Mouse (Mus musculus): ENCODE data around the gene Fxyd7. TPM values are rescaled to one million over a fixed set of nuclear protein-coding genes. Genes with fewer than 3 reads are reported as not detected.

Gene Fxyd7
- polyA plus RNA-seq, 1 experiment from 2014 or later = 40.9 TPM

- ATAC-seq (ENCODE audit: low read depth) = no peak
- WGBS = 85% methylated on average over 6 of the region's 6 CpGs
Observed at GRCm38 (mm10) chr7:31058211-31058610, 6.9 kb upstream of the Fxyd7 start.

GRCm38 (mm10) chr7:31057730-31058129 is 6.5 kb upstream of the Fxyd7 start:
- Histone ChIP-seq H3K9ac (ENCODE audit: low read depth, low read length) (no peak overlapping the region), H3K9me3 (ENCODE audit: control insufficient read depth, low read length) (no peaks in the 10 kb centered on the region), H3K36me3 (ENCODE audit: control insufficient read depth, insufficient read depth, low read length) (no peaks in the 10 kb centered on the region), H3K4me1 (ENCODE audit: control insufficient read depth, insufficient read depth, low read length) (peaks cover 23% of the 10 kb centered on the region), H3K4me3 (ENCODE audit: low read depth, low read length) (no peak overlapping the region), H3K27me3 (replicated peaks; ENCODE audit: control insufficient read depth, insufficient read depth, low read length) (peaks cover 13% of the 10 kb centered on the region), H3K4me2 (ENCODE audit: low read depth, low read length) (no peak overlapping the region), H3K27ac (replicated peaks; ENCODE audit: low read depth, low read length) (no peak overlapping the region)
- no peak for ATAC-seq (ENCODE audit: low read depth)
- 59% methylated on average over 5 of the region's 5 CpGs for WGBS
- DNase-seq (ENCODE audit: low spot score) = no peak

More at GRCm38 (mm10) chr7:31058211-31058610, 6.9 kb upstream of the Fxyd7 start:
- Histone ChIP-seq H3K4me3 (ENCODE audit: low read depth, low read length) (no peak overlapping the region), H3K36me3 (ENCODE audit: control insufficient read depth, insufficient read depth, low read length) (no peaks in the 10 kb centered on the region), H3K27me3 (replicated peaks; ENCODE audit: control insufficient read depth, insufficient read depth, low read length) (peaks cover 8% of the 10 kb centered on the region), H3K9me3 (ENCODE audit: control insufficient read depth, low read length) (no peaks in the 10 kb centered on the region), H3K27ac (replicated peaks; ENCODE audit: low read depth, low read length) (no peak overlapping the region), H3K4me1 (ENCODE audit: control insufficient read depth, insufficient read depth, low read length) (peaks cover 18% of the 10 kb centered on the region), H3K9ac (ENCODE audit: low read depth, low read length) (no peak overlapping the region), H3K4me2 (ENCODE audit: low read depth, low read length) (no peak overlapping the region)
- no peak for DNase-seq (ENCODE audit: low spot score)

- Histone ChIP-seq H3K4me1 (ENCODE audit: control insufficient read depth, insufficient read depth, low read length) (peaks cover 30% of the 10 kb centered on the region), H3K9me3 (ENCODE audit: control insufficient read depth, low read length) (no peaks in the 10 kb centered on the region), H3K27ac (replicated peaks; ENCODE audit: low read depth, low read length) (peak within 1 kb of the TSS; percentile 61; the same call in 1 of the 2 replicates), H3K4me3 (ENCODE audit: low read depth, low read length) (no peak within 1 kb of the TSS), H3K27me3 (replicated peaks; ENCODE audit: control insufficient read depth, insufficient read depth, low read length) (peaks cover 19% of the 10 kb centered on the region), H3K4me2 (ENCODE audit: low read depth, low read length) (peak within 1 kb of the TSS; percentile 54; the same call in 1 of the 2 replicates), H3K9ac (ENCODE audit: low read depth, low read length) (no peak within 1 kb of the TSS), H3K36me3 (ENCODE audit: control insufficient read depth, insufficient read depth, low read length) (no peaks in the 10 kb centered on the region)
- ATAC-seq (ENCODE audit: low read depth) (no peak), DNase-seq (ENCODE audit: low spot score) (no peak)
- 67% methylated on average over 2 of the region's 2 CpGs for WGBS
Observed at GRCm38 (mm10) chr7:31057071-31057470, 5.8 kb upstream of the Fxyd7 start, which contains the start of gene Fxyd1. Fxyd1 (minus strand) TSS chr7:31057199.

- Histone ChIP-seq H3K4me1 (ENCODE audit: control insufficient read depth, insufficient read depth, low read length) (peaks cover 34% of the 10 kb centered on the region), H3K9me3 (ENCODE audit: control insufficient read depth, low read length) (no peaks in the 10 kb centered on the region), H3K27me3 (replicated peaks; ENCODE audit: control insufficient read depth, insufficient read depth, low read length) (peaks cover 26% of the 10 kb centered on the region), H3K9ac (ENCODE audit: low read depth, low read length) (no peak overlapping the region), H3K4me2 (ENCODE audit: low read depth, low read length) (no peak overlapping the region), H3K4me3 (ENCODE audit: low read depth, low read length) (no peak overlapping the region), H3K27ac (replicated peaks; ENCODE audit: low read depth, low read length) (no peak overlapping the region), H3K36me3 (ENCODE audit: control insufficient read depth, insufficient read depth, low read length) (no peaks in the 10 kb centered on the region)
- ATAC-seq (ENCODE audit: low read depth) (no peak), DNase-seq (ENCODE audit: low spot score) (no peak)
- 69% methylated on average over 7 of the region's 7 CpGs for WGBS
Observed at GRCm38 (mm10) chr7:31056448-31056847, 5.2 kb upstream of the Fxyd7 start.

- H3K4me1 ChIP-seq (ENCODE audit: control insufficient read depth, insufficient read depth, low read length) = peaks cover 40% of the 10 kb centered on the region
- DNase-seq (ENCODE audit: low spot score) (no peak), ATAC-seq (ENCODE audit: low read depth) (no peak)
- no peak overlapping the region for H3K4me3 ChIP-seq (ENCODE audit: low read depth, low read length)
- peak overlapping the region; percentile 54 for H3K4me2 ChIP-seq (ENCODE audit: low read depth, low read length)
- no peaks in the 10 kb centered on the region for H3K9me3 ChIP-seq (ENCODE audit: control insufficient read depth, low read length)
- peaks cover 31% of the 10 kb centered on the region for H3K27me3 ChIP-seq (replicated peaks; ENCODE audit: control insufficient read depth, insufficient read depth, low read length)
- H3K9ac ChIP-seq (ENCODE audit: low read depth, low read length) = no peak overlapping the region
- no peaks in the 10 kb centered on the region for H3K36me3 ChIP-seq (ENCODE audit: control insufficient read depth, insufficient read depth, low read length)
- peak overlapping the region; percentile 61; the same call in 1 of the 2 replicates for H3K27ac ChIP-seq (replicated peaks; ENCODE audit: low read depth, low read length)
- 16% methylated on average over 3 of the region's 4 CpGs for WGBS
Observed at GRCm38 (mm10) chr7:31055883-31056282, 4.6 kb upstream of the Fxyd7 start.

GRCm38 (mm10) chr7:31055354-31055824 is 4.1 kb upstream of the Fxyd7 start:
- peak; percentile 92 for DNase-seq (ENCODE audit: low spot score)
- Histone ChIP-seq H3K4me3 (ENCODE audit: low read depth, low read length) (peak overlapping the region; percentile 33), H3K27ac (replicated peaks; ENCODE audit: low read depth, low read length) (peak overlapping the region; percentile 33; the same call in 1 of the 2 replicates), H3K9ac (ENCODE audit: low read depth, low read length) (peak overlapping the region; percentile 53), H3K27me3 (replicated peaks; ENCODE audit: control insufficient read depth, insufficient read depth, low read length) (peaks cover 36% of the 10 kb centered on the region), H3K4me2 (ENCODE audit: low read depth, low read length) (peak overlapping the region; percentile 54), H3K36me3 (ENCODE audit: control insufficient read depth, insufficient read depth, low read length) (no peaks in the 10 kb centered on the region), H3K9me3 (ENCODE audit: control insufficient read depth, low read length) (no peaks in the 10 kb centered on the region), H3K4me1 (ENCODE audit: control insufficient read depth, insufficient read depth, low read length) (peaks cover 45% of the 10 kb centered on the region)
- WGBS = 3% methylated on average over 8 of the region's 10 CpGs
- ATAC-seq (ENCODE audit: low read depth) = peak; percentile 87

- Histone ChIP-seq H3K9me3 (ENCODE audit: control insufficient read depth, low read length) (no peaks in the 10 kb centered on the region), H3K27me3 (replicated peaks; ENCODE audit: control insufficient read depth, insufficient read depth, low read length) (peaks cover 42% of the 10 kb centered on the region), H3K4me1 (ENCODE audit: control insufficient read depth, insufficient read depth, low read length) (peaks cover 51% of the 10 kb centered on the region), H3K4me3 (ENCODE audit: low read depth, low read length) (peak overlapping the region; percentile 33), H3K4me2 (ENCODE audit: low read depth, low read length) (peak overlapping the region; percentile 54), H3K9ac (ENCODE audit: low read depth, low read length) (peak overlapping the region; percentile 53), H3K36me3 (ENCODE audit: control insufficient read depth, insufficient read depth, low read length) (no peaks in the 10 kb centered on the region), H3K27ac (replicated peaks; ENCODE audit: low read depth, low read length) (peak overlapping the region; percentile 33; the same call in 1 of the 2 replicates)
- ATAC-seq (ENCODE audit: low read depth) (no peak), DNase-seq (ENCODE audit: low spot score) (no peak)
- WGBS = 52% methylated on average over 11 of the region's 11 CpGs
Observed at GRCm38 (mm10) chr7:31054661-31055320, 3.5 kb upstream of the Fxyd7 start.

- Histone ChIP-seq H3K27me3 (replicated peaks; ENCODE audit: control insufficient read depth, insufficient read depth, low read length) (peaks cover 47% of the 10 kb centered on the region), H3K9ac (ENCODE audit: low read depth, low read length) (no peak overlapping the region), H3K9me3 (ENCODE audit: control insufficient read depth, low read length) (no peaks in the 10 kb centered on the region), H3K4me3 (ENCODE audit: low read depth, low read length) (no peak overlapping the region), H3K27ac (replicated peaks; ENCODE audit: low read depth, low read length) (no peak overlapping the region), H3K36me3 (ENCODE audit: control insufficient read depth, insufficient read depth, low read length) (no peaks in the 10 kb centered on the region), H3K4me1 (ENCODE audit: control insufficient read depth, insufficient read depth, low read length) (peaks cover 55% of the 10 kb centered on the region), H3K4me2 (ENCODE audit: low read depth, low read length) (0 out of 2 replicates have a peak overlapping the region, but pooled peaks have one; percentile 54)
- ATAC-seq (ENCODE audit: low read depth) (no peak), DNase-seq (ENCODE audit: low spot score) (no peak)
- 21% methylated on average over 10 of the region's 10 CpGs for WGBS
Observed at GRCm38 (mm10) chr7:31053882-31054447, 2.7 kb upstream of the Fxyd7 start.

All from embryonic facial prominence, embryonic 14.5 days (tissue).